Mouse (Mus musculus) layer of hippocampus, adult 2 months (tissue): ENCODE measurements around the gene Lax1. TPM values are rescaled to one million over a fixed set of nuclear protein-coding genes. Genes with fewer than 3 reads are reported as not detected.
A peak's percentile ranks its signal among the peaks of the same experiment; 100 is the strongest.
"Not testable (repeated sequence)": the region's sequence is repeated elsewhere in the genome, so short reads cannot be mapped to it uniquely, and the experiment has no call there.

ENCODE experiments used
- DNase-seq, 2 experiments: peaks; one replicate each; pipeline ENCODE4 v3.0.0; 2022; ENCODE audit warnings: low spot score in 2 of 2
- H3K27ac ChIP-seq: fragments of 200-600 bp; 2 replicates; pipeline ENCODE4 v1.8.1; 2022
- H3K4me3 ChIP-seq: fragments of 200-600 bp; 2 replicates; pipeline ENCODE4 v1.8.1; 2022; ENCODE audit warnings: mild to moderate bottlenecking
- CTCF ChIP-seq: fragments of 200-600 bp; conservative IDR thresholded peaks from 2 replicates; pipeline ENCODE4 v1.8.1; 2022; ENCODE audit warnings: antibody characterized with exemption, mild to moderate bottlenecking, moderate library complexity
- total RNA-seq, 2 experiments: library from RNA; stranded (reverse); gene quantifications; 2 replicates each; pipeline ENCODE4 v1.2.3; 2021

Lax1 gene
- total RNA-seq, 2 experiments from 2014 or later: 0.15 TPM; not detected in 1

DNA sequence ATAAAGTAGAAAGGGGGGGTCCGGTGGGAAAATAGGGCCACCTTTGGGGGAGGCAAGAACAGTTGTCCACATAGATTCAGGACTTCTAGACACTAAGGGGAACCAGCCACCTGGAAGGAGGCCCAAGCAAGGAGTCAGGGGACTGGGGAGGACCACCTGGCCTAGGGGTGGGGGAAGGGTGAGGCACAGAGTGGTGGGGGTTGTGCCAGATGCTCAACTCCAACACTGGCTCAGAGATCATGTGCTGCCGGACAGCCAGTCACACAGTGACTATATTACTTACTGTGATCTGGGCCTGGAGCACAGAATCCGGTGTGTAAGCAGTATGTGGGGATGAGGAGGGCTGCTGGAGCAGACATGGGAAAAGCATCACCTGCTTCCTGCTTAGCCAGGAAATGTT, 19.4 kb upstream of the Lax1 start:
- no peak overlapping the region for H3K27ac ChIP-seq
- no peak overlapping the region for H3K4me3 ChIP-seq
- no peak for TF ChIP-seq CTCF
- DNase-seq: no peak

DNA sequence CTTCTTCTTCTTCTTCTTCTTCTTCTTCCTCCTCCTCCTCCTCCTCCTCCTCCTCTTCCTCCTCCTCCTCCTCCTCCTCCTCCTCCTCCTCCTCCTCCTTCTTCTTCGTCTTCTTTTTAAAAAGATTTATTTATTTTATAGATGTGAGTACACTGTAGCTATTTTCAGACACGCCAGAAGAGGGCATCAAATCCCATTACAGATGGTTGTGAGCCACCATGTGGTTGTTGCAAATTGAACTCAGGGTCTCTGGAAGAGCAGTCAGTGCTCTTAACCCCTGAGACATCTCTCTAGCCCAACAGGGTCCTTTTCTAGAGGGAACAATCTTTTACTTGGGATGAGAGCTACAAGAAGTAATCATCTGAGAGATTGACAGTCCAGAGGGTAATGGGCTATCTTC, 11.9 kb upstream of the Lax1 start:
- peak; percentile 67 for TF ChIP-seq CTCF
- not testable (repeated sequence) for H3K4me3 ChIP-seq, H3K27ac ChIP-seq
- DNase-seq: peak in 1 of 2 experiments; percentile 22

DNA sequence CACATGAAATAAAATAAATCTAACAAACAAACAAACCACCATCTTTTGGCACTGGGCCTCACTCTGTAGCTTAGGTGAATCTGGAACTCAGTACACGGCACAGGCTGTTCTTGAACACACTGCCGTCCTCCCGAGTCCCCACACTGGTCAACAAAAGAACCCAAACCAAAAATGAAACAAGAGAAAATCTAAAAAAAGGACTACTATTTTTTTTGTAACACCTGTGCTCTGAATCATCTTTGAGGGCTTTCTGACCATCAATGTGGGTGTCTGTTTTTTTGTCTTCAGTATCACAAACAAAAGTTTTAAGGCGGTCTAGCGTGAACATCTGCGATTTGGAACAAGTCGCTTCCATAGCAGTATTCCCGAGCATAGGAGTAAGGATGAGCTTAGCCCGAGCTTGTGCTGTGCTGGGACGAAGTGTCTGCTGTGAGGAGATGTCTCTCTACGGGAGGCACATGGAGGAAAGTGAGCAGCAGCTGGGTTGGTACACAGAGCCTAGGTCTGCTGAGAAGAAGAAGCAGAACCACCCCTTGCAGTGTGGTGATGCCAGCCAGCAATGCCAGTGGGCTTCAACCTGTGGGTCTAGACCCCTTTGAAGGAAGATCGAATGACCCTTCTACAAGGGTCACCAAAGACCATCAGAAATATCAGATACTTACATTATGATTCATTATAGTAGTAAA, 8.2 kb upstream of the Lax1 start:
- no peak for DNase-seq
- no peak overlapping the region for H3K4me3 ChIP-seq
- TF ChIP-seq CTCF: no peak
- H3K27ac ChIP-seq: no peak overlapping the region

DNA sequence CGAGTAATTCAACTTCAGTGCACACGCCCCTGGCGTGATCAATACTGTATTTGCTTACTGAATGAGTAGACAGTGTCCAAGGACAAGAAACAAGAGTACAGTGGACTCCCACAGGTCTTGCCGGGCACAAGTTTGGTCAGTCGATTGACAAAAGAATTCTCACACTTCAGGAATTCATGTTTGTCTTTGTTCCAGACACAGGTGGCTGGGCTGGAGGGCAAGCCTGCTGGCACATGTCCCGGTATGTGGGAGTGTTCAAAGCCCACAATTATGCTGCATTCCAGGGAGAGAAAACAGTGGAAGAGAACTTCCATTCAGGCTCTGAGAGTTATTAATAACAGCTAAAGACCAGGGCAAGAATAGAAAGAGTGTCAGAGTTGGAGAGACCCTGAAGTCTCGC, 6.0 kb upstream of the Lax1 start:
- H3K27ac ChIP-seq: no peak overlapping the region
- no peak for DNase-seq
- no peak for TF ChIP-seq CTCF
- no peak overlapping the region for H3K4me3 ChIP-seq

DNA sequence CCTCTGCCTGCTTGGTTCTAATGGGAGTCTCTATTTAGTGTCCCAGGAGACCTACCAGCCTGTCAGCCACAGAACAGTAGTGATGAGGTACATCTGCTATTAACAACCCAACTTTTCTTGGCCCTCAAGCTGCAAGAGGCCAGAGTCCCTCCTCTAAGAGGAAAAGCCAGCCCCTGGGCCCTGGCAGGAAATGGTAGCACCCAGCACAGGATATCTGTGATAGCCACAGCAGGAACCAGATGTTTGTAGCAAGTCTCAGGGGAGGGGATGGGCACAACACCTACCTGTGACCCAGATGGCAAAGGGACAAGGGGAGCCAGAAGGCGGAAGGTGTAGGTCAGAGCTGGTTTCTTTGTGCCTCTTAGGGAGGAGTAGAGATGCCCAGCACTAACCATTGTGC, 5.0 kb upstream of the Lax1 start:
- no peak for TF ChIP-seq CTCF
- Histone ChIP-seq H3K27ac (no peak overlapping the region), H3K4me3 (no peak overlapping the region)
- no peak for DNase-seq

DNA sequence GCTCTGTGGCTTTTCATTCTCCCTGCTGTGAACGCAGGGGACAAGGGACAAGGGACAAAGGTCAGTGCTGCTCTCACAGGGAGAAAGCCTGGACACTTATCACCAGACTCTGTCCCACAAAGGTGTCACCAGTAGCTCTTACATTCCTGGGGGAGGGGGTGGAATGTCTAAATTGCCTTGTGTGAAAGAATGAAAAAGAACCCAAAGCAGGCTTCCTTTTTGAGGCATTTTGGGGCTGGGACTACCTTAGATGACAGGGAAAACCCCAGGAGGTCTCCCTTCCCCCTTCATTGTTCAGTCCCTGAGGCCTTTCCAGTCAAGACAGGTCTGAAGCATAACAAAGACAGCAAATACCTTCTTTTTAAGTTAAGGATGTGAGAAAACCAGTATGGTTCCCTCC, 4.4 kb upstream of the Lax1 start:
- TF ChIP-seq CTCF: no peak
- H3K27ac ChIP-seq: no peak overlapping the region
- DNase-seq: no peak
- H3K4me3 ChIP-seq: no peak overlapping the region

DNA sequence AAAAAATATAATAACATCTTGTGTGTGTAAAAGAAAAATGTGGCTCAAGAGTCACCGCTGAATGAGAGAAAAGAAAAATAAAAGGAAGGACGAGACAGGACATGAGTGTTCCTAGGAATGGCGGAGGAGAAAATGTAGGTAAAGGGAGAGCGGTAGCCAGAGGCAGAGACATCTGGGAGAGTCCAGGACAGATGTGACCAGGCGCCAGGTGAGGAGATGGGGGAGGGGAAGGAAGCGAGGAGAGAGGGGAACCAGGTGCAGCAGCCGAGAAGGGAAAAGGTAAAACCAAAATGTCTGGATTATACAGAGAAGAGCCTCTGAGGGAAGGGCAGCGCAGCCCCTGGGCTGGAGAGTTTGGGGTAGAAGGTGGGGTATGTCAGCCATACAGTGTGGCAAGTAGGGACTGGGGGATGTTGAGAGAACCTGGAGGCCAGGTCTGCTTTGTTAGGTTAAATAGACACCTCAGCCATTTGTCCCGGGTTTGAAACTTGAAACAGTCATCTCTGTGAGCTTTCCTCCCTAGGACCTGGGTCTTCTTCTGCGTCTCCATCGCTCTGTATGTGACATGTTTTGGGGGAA, 3.7 kb upstream of the Lax1 start:
- Histone ChIP-seq H3K4me3 (no peak overlapping the region), H3K27ac (no peak overlapping the region)
- no peak for DNase-seq
- no peak for TF ChIP-seq CTCF

DNA sequence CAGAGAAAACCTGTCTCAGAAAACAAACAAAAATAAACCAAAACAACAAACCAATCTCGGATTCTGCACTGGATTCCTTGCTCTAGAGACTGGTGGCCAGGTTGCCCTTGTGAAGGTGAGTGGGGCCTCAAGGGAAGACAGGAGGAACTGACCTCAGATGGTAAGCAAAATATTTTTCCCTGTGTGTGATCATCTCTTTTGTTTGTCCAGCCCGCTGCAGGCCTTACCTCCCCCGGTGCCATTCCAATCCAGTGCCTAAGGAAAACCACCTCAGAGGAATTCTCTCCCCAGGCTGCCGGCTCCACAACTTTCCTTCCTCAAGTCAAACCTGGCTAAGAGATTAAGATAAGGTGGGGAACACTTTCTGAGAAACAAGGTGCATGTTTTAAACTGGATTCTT, 2.3 kb upstream of the Lax1 start:
- Histone ChIP-seq H3K4me3 (no peak overlapping the region), H3K27ac (no peak overlapping the region)
- TF ChIP-seq CTCF: no peak

DNA sequence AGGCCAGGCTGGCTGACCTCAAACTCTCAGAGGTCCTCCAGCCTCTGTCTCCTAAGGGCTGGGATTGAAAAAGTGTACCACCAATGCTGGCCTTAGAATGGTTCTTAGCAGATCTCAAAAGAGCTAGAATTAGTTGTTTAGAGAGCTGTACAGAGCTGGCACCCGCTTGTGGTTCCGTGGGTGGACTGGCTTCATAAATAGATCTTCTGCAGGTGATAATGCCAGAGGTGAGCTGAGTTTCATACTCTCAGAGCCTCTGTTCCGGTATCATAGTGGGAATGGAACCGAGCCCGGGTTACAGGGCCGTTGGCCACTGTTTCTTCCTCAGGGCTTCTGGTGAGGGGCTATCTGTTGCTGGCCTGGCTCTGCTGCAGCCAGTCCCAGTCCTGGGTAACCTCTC, 1.1 kb upstream of the Lax1 start:
- no peak for DNase-seq
- TF ChIP-seq CTCF: no peak
- H3K27ac ChIP-seq: no peak overlapping the region
- no peak overlapping the region for H3K4me3 ChIP-seq

More for the DNA sequence above, 2.3 kb upstream of the Lax1 start:
- no peak for DNase-seq

DNA sequence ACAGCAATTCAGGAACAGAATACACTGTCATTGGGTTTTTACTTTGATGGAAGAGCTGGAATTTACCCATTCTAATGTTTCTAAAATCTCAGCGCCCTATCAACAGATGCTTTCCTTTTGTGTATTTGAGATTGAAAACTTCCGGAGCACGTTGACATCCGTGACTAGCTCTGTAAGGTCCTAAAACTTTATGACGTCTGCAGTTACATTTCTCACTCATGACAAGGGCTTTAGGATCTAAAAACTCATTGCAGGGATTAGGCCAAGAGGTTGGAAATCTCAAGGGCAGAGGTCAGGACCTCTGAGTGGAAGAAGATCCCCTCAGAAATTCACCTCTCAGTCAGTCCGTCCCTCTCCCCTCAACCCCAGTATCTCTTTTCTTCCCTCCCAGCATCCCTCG, 1.6 kb downstream of the Lax1 start:
- H3K27ac ChIP-seq: no peak overlapping the region
- no peak for TF ChIP-seq CTCF
- no peak overlapping the region for H3K4me3 ChIP-seq
- no peak for DNase-seq

DNA sequence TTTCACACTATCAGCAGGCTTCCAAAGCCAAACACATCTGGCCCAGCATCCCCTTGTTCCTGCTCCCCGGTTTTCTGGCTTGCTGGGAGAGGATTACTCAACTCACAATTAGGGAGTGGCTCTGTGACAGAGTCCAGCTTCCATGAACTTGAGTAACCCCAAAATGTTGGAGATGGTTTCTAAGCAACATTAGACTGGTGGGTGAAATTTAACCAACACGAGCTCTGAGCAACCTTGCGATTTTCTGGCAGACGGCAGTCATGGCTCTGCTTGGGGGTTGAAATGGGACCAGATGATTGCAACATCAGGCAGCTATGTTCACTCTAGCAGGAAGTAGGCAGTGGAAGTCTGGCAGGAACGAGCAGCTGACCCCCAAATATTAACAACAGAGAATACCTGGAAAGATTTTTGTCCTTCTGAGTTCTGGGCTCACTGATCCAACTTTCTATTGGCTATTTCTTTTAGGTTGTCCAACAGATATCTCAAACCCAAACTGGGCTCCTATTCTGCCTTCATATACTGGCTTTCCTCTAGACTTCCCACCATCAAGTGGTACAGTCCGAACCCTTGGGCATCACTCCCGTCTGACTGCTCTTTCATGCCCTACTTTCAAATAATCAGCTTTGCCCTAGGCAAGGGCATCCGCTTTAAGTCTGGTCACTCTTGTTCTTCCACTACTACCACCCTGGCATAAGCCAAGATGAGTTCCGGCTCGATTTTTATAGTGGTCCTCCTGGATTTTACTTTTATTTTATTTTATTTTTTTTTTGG, 4.0 kb downstream of the Lax1 start:
- no peak overlapping the region for H3K4me3 ChIP-seq
- peak in 1 of 2 experiments; percentile 31 for DNase-seq
- no peak for TF ChIP-seq CTCF
- H3K27ac ChIP-seq: peak overlapping the region; percentile 5; the same call in 1 of the 2 replicates

DNA sequence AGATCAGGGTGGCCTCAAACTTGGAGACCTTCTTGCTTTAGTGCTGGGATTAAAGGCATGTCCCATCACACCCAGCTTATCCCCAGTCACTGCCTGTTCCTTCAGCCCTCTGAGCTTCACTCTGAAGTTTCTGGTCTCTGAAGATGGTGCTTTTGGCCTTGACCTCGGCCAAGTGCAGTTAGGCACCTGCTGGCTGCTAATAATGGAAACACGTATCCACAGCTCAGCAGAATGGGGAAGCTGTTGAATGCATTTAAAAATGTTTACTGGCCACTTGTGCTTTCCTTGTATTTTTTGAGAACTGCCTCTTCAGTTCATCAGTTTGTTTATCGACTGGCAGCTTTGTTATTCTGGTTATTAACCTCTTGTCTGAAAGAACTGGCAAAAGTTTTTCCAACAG, 18.1 kb downstream of the Lax1 start:
- TF ChIP-seq CTCF: no peak
- Histone ChIP-seq H3K4me3 (no peak overlapping the region), H3K27ac (no peak overlapping the region)
- DNase-seq: no peak

DNA sequence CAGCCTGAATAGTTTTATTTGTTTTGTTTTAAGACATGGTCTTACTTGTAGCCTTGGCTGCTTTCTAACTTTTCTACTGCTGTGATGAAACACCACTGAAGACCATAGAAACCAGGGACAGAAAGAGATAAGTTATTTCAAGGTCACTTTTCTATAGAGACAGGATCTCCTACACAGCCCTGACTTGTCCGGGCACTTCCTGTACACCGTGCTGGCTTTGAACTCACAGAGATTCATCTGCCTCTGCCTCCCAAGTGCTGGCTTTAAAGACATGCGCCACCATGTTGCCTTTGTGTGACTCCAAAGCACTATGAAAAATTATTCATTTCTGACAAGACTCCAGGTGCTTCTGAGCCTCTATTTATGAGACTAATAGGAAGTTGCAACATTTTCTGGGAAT, 18.6 kb downstream of the Lax1 start:
- Histone ChIP-seq H3K4me3 (no peak overlapping the region), H3K27ac (no peak overlapping the region)
- no peak for DNase-seq
- TF ChIP-seq CTCF: no peak

DNA sequence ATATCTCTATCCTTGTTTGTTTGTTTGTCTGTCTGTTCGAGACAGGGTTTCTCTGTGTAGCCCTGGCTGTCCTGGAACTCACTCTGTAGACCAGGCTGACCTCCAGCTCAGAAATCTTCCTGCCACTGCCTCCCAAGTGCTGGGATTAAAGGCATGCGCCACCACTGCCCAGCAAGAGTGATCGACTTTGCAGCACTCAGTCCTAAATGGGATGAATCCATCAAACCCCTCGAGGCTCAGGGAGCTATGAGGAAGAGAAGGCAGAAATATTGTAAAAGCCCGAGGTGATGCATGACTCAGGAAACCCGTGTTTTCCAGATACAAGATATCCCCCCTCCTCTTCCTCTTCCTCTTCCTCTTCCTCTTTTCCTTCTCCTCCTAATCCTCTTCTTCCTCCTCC, 19.1 kb downstream of the Lax1 start:
- Histone ChIP-seq H3K4me3 (no peak overlapping the region), H3K27ac (no peak overlapping the region)
- no peak for DNase-seq
- no peak for TF ChIP-seq CTCF
